Mouse (Mus musculus) retina, adult 2 months (tissue): ENCODE measurements around the gene Galnt15.

ENCODE experiments used
- DNase-seq: peaks from one replicate; pipeline ENCODE4 v3.0.0-alpha.2; 2012; ENCODE audit warnings: low read depth, low spot score

The Galnt15 gene

DNA sequence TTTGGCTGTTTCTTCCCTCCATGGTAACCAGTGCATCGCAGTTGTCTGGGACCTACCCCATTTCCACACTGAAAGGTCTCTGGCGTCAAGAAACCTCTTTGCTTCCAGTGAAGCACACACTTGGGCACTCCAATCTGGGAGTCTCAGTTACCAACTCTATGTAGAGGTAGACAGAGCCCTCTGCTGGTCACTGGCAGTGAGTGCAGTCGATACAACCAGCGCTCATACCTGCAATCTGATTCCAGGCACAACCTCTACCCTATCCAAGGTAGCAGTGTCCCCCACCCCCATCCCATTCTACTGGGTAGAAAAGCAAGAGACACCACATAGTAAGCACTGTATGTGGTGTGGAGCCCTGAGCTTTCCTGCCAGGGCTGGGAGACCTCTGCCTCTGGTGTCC is 3.7 kb downstream of the Galnt15 start:
- DNase-seq, result peak; percentile 33

- DNase-seq, result no peak
Measured at GRCm38 (mm10) chr14:32036482-32036881, 7.7 kb downstream of the Galnt15 start.

DNA sequence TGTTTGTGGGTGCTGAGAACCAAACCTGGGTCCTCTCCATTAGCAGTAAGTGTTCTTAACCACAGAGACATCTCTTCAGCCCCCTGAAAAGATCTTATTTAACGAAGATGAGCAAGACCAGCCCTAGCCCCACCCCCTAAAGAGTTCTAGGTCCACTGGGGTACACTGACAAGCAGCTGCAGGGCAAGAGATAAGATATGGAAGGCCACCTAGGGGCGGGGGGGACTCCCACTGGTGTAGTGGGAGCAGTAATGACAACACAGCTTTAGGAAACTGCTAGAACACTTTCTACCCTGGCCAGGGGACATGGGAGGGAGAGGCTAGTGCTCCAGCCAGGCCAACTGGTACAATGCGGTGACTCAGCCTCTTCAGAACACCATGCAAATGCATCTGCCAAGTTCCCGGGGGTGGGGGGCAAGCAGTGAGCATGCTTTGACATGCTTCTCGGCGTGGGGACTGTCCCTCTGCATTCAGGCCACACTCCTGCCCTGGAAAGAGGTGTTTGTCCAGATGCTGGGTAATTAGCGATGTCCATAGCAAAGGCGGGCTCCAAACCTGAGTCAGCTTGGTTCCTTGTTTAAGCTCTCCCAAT is 9.0 kb downstream of the Galnt15 start:
- DNase-seq, result no peak

GRCm38 (mm10) chr14:32042108-32042507 is 13.3 kb downstream of the Galnt15 start:
- DNase-seq, result no peak

- DNase-seq, result no peak
Measured at GRCm38 (mm10) chr14:32046357-32046756, 17.6 kb downstream of the Galnt15 start.

GRCm38 (mm10) chr14:32050171-32050570 is 21.4 kb downstream of the Galnt15 start:
- no peak for DNase-seq

- DNase-seq, result no peak
Measured at GRCm38 (mm10) chr14:32053895-32054294, 25.1 kb downstream of the Galnt15 start.

- DNase-seq, result no peak
Measured at GRCm38 (mm10) chr14:32054788-32055187, 26.0 kb downstream of the Galnt15 start.

- DNase-seq, result no peak
Measured at GRCm38 (mm10) chr14:32055781-32056180, 27.0 kb downstream of the Galnt15 start.

DNA sequence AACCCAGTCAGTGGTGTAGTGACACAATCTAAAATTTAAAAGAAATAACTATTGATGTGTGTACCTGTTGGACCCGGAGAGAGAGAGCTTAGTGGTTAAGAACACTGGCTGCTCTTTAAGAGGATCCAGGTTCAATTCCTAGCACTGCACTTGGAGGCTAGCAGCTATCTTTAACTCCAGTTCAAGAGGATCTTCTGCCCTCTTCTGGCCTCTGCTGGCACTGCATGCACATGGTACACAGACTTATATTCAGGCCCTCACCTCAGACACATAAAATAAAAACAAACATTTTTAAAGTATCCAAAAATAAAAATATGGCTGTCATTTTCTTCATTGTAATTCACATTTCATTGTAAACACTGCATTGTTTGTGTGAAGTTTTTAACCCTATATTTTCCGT is 27.9 kb downstream of the Galnt15 start:
- no peak for DNase-seq

DNA sequence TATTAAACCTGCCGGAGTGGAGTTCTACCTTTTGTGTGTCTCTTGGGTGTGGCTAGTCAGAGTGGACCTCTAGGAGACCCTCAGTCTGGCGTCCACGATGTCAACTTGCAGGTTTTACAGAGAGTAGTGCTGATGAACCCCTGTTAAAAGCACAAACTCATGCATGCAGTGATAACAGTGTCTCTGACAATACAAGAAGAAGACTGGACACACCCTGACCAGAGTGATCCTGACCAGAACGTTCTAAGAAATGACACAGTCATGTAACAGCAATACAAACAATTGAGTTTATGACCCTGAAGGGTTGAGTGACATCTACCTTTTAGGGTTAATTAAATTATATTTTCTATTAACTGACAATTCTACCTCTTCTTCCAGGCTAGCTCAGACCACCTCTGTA is 28.9 kb downstream of the Galnt15 start:
- DNase-seq, result no peak

GRCm38 (mm10) chr14:32061398-32061797 is 32.6 kb downstream of the Galnt15 start:
- no peak for DNase-seq

DNA sequence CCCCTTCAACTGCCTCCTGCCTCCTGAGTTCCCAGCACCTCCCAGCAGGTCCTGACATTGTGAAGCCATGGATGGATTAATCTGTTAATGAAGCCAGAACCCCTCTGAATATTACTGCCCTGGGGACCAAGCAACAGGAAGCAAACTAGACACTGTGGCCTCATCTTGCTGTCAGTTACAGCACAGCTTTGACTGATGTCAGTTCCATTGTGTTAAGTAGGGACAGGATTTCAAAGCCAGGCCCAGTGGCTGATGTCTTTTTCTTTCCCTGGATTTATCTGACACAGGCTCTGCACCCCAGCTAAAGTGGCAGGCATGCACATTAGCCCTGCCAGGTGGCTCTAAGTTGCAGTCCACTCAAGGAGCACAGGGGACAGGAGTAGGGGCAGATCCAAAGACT is 44.0 kb downstream of the Galnt15 start:
- no peak for DNase-seq

GRCm38 (mm10) chr14:32073211-32073685 is 44.5 kb downstream of the Galnt15 start:
- no peak for DNase-seq

DNA sequence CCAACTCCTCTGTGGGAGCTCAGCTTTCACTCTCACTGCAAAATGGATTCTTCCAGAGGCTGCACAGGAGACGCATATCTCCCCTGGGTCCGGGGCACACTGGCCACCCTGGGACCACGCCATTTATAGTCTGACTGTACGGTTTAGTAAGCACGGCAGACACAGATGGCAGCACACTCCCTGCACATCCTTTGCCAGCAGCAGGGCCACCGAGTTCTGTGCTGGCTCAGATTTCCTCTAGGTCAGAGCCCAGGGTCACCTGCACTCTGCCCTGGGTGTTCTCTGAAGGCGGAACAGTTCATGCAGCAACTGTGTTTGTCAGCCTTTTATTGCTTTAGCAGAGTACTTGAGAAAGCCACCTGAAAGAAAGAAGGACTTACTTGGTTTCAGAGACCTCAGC is 45.1 kb downstream of the Galnt15 start:
- no peak for DNase-seq

- DNase-seq, result peak; percentile 50
Measured at GRCm38 (mm10) chr14:32076896-32077575, 48.2 kb downstream of the Galnt15 start.

DNA sequence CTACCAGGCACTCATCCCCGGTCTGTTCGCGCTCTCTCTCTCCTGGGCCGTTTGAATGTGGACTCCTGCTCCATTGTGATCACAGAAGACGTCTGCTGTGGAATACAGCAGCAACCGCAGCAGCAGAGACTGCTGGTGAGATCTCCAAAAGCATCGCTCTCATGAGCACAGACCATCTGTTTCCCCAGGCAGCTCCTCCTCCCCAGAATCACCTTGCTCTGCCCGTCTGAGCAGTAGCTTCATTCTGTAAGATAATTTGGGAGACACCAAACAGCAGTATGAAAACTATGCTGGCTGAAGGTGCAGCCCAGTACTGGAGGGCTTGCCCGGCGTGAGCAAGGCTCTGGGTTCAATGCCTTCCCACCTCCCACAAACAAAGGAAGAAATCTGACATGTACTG is 52.2 kb downstream of the Galnt15 start:
- no peak for DNase-seq

GRCm38 (mm10) chr14:32082891-32083290 is 54.1 kb downstream of the Galnt15 start:
- no peak for DNase-seq

DNA sequence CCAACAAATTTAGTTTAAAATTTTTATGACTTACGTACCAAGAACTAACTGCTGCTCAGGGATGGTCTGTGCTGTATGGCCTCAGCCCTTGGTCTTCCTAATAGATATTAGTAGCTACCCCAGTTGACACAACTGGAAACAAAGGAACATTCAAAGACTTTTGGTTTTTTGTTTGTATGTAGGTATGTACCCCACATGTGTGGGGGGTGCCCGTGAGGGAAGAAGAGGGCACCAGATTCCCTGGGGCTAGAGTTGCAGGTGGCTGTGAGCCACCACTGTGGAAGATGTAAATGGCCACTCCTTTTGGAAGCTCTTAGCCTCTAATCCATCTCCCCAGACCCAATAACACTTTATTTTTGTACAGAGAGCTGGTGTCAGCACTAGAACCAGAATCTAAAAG is 54.7 kb downstream of the Galnt15 start:
- no peak for DNase-seq

GRCm38 (mm10) chr14:32084761-32085485 is 56.1 kb downstream of the Galnt15 start, which contains the start of gene Oxnad1:
Gene Oxnad1, plus strand, starts transcription at chr14:32085374.
- DNase-seq, result no peak

GRCm38 (mm10) chr14:32085486-32086201 is 56.9 kb downstream of the Galnt15 start, which contains the start of gene Dph3:
Gene Dph3, minus strand, starts transcription at chr14:32085729.
- peak; percentile 94 for DNase-seq

DNA sequence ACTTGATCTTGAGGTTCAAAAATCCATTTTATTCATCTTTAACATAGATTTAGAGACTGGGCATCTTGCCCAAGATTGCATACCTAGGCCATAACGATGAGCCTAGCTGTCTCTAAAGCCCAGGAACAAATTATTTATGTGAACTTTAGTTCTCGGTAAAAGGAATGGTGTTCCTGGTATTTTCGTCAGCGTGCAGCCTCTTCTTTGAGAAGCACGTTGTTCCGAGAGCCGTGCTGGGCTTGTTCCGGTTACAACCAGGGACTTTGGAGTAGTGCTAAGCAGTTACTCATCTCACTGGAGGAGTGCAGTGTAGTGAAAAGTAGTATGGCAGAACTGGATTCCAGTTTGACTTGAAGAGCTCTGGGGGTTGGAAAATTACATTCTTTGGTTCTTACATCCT is 57.4 kb downstream of the Galnt15 start:
- no peak for DNase-seq
